Mouse (Mus musculus) hindbrain, embryonic 12.5 days (tissue): ENCODE data around the gene Pkd1l3. TPM values are rescaled to one million over a fixed set of nuclear protein-coding genes. Genes with fewer than 3 reads are reported as not detected.
A peak's percentile ranks its signal among the peaks of the same experiment; 100 is the strongest.

Experiments used
- ATAC-seq: fragments of 200-750 bp; cut with Nextera tagmentation; 2 replicates; pipeline ENCODE4 v1.8.0; 2017; ENCODE audit warnings: moderate TSS enrichment; ENCODE audit not compliant: low FRiP score
- H3K27ac ChIP-seq: fragments of 300-500 bp; sonication (generic); 2 replicates; pipeline ENCODE4 v1.5.1; 2016; ENCODE audit warnings: mild to moderate bottlenecking
- H3K27me3 ChIP-seq: fragments of 300-500 bp; sonication (generic); 2 replicates; pipeline ENCODE4 v1.6.1; 2016; ENCODE audit warnings: mild to moderate bottlenecking
- H3K36me3 ChIP-seq: fragments of 300-500 bp; sonication (generic); 2 replicates; pipeline ENCODE4 v1.6.1; 2016; ENCODE audit warnings: mild to moderate bottlenecking
- H3K4me1 ChIP-seq: fragments of 300-500 bp; sonication (generic); 2 replicates; pipeline ENCODE4 v1.6.1; 2016
- H3K4me2 ChIP-seq: fragments of 300-500 bp; sonication (generic); replicated peaks from 2 replicates; pipeline ENCODE4 v1.6.1; 2016; ENCODE audit warnings: mild to moderate bottlenecking
- H3K4me3 ChIP-seq: fragments of 300-500 bp; sonication (generic); 2 replicates; pipeline ENCODE4 v1.5.1; 2016; ENCODE audit warnings: mild to moderate bottlenecking
- H3K9ac ChIP-seq: fragments of 300-500 bp; sonication (generic); 2 replicates; pipeline ENCODE4 v1.6.1; 2016; ENCODE audit warnings: mild to moderate bottlenecking, moderate library complexity
- H3K9me3 ChIP-seq: fragments of 300-500 bp; sonication (generic); replicated peaks from 2 replicates; pipeline ENCODE4 v1.6.1; 2016; ENCODE audit warnings: mild to moderate bottlenecking
- WGBS: fragments of 180-500 bp; shearing (Covaris S2); methylation state at CpG from one replicate; pipeline ENCODE4 v1.1.7; 2016; 5-methylcytosine and 5-hydroxymethylcytosine counted together
- polyA plus RNA-seq: library from polyadenylated mRNA; unstranded; fragments of >200 nt; fragmentation: Nextera tagmentation; extraction: Ambion mirVana; gene quantifications from 2 replicates; pipeline ENCODE4 v1.2.1, GENCODE M21; 2016

Pkd1l3 gene
- polyA plus RNA-seq, 1 experiment from 2014 or later = 0.22 TPM

- no peak for ATAC-seq
- H3K36me3 ChIP-seq = peaks cover 9% of the 10 kb centered on the region
These were observed 72.9 kb downstream of the Pkd1l3 start for GRCm38 (mm10) chr8:109687248-109687647.

GRCm38 (mm10) chr8:109691769-109692168, 77.5 kb downstream of the Pkd1l3 start:
- no peak for ATAC-seq
- H3K27ac ChIP-seq = no peak overlapping the region
- peak overlapping the region; percentile 93 for H3K4me3 ChIP-seq
- peak overlapping the region; percentile 95 for H3K9ac ChIP-seq
- peak overlapping the region; percentile 61 for H3K4me2 ChIP-seq
- H3K36me3 ChIP-seq = no peaks in the 10 kb centered on the region
- peaks cover 25% of the 10 kb centered on the region for H3K4me1 ChIP-seq
- H3K9me3 ChIP-seq = no peaks in the 10 kb centered on the region
- H3K27me3 ChIP-seq = no peaks in the 10 kb centered on the region
- 66% methylated on average over 5 of the region's 5 CpGs for WGBS

More at GRCm38 (mm10) chr8:109687248-109687647, 72.9 kb downstream of the Pkd1l3 start:
- Histone ChIP-seq H3K4me2 (no peak overlapping the region), H3K4me1 (peaks cover 19% of the 10 kb centered on the region), H3K9ac (no peak overlapping the region), H3K4me3 (no peak overlapping the region), H3K9me3 (no peaks in the 10 kb centered on the region), H3K27me3 (no peaks in the 10 kb centered on the region), H3K27ac (no peak overlapping the region)
- 94% methylated on average over 5 of the region's 5 CpGs for WGBS

- ATAC-seq = peak; percentile 78
- Histone ChIP-seq H3K4me1 (peaks cover 25% of the 10 kb centered on the region), H3K4me3 (peak overlapping the region; percentile 93), H3K36me3 (no peaks in the 10 kb centered on the region), H3K9me3 (no peaks in the 10 kb centered on the region), H3K4me2 (peak overlapping the region; percentile 61), H3K9ac (peak overlapping the region; percentile 95), H3K27ac (peak overlapping the region; percentile 80), H3K27me3 (no peaks in the 10 kb centered on the region)
- under 1% methylated on average over 38 of the region's 38 CpGs for WGBS
These were observed 78.3 kb downstream of the Pkd1l3 start for GRCm38 (mm10) chr8:109692443-109693145.

GRCm38 (mm10) chr8:109693146-109693900, 79.0 kb downstream of the Pkd1l3 start, which contains the start of gene Ist1:
TSS of gene Ist1 (minus strand) at chr8:109693260.
- H3K27ac ChIP-seq = peak within 1 kb of the TSS; percentile 80
- peak within 1 kb of the TSS; percentile 93 for H3K4me3 ChIP-seq
- H3K4me1 ChIP-seq = peaks cover 25% of the 10 kb centered on the region
- no peaks in the 10 kb centered on the region for H3K36me3 ChIP-seq
- peak within 1 kb of the TSS; percentile 95 for H3K9ac ChIP-seq
- under 1% methylated on average over 57 of the region's 57 CpGs for WGBS
- H3K27me3 ChIP-seq = no peaks in the 10 kb centered on the region
- H3K9me3 ChIP-seq = no peaks in the 10 kb centered on the region
- peak within 1 kb of the TSS; percentile 67 for H3K4me2 ChIP-seq
- ATAC-seq = peak; percentile 99

- Histone ChIP-seq H3K4me2 (no peak overlapping the region), H3K4me1 (peaks cover 25% of the 10 kb centered on the region), H3K27ac (no peak overlapping the region), H3K9me3 (no peaks in the 10 kb centered on the region), H3K27me3 (no peaks in the 10 kb centered on the region), H3K36me3 (no peaks in the 10 kb centered on the region), H3K9ac (no peak overlapping the region), H3K4me3 (no peak overlapping the region)
- 68% methylated on average over 6 of the region's 6 CpGs for WGBS
- no peak for ATAC-seq
These were observed 79.8 kb downstream of the Pkd1l3 start for GRCm38 (mm10) chr8:109694154-109694553.

- Histone ChIP-seq H3K4me2 (no peak overlapping the region), H3K9ac (no peak overlapping the region), H3K36me3 (no peaks in the 10 kb centered on the region), H3K9me3 (no peaks in the 10 kb centered on the region), H3K4me1 (peaks cover 5% of the 10 kb centered on the region), H3K4me3 (no peak overlapping the region), H3K27ac (no peak overlapping the region), H3K27me3 (peaks cover 2% of the 10 kb centered on the region)
- WGBS = 80% methylated on average over 1 of the region's 1 CpGs
- no peak for ATAC-seq
These were observed 83.4 kb downstream of the Pkd1l3 start for GRCm38 (mm10) chr8:109697754-109698153.

GRCm38 (mm10) chr8:109698477-109698876, 84.2 kb downstream of the Pkd1l3 start:
- Histone ChIP-seq H3K4me3 (no peak overlapping the region), H3K27me3 (peaks cover 5% of the 10 kb centered on the region), H3K4me1 (peaks cover 5% of the 10 kb centered on the region), H3K36me3 (no peaks in the 10 kb centered on the region), H3K27ac (no peak overlapping the region), H3K9ac (no peak overlapping the region), H3K4me2 (no peak overlapping the region), H3K9me3 (no peaks in the 10 kb centered on the region)
- no peak for ATAC-seq
- 83% methylated on average over 3 of the region's 3 CpGs for WGBS

- WGBS = 13% methylated on average over 24 of the region's 24 CpGs
- Histone ChIP-seq H3K27me3 (peaks cover 5% of the 10 kb centered on the region), H3K4me3 (peak overlapping the region; percentile 97), H3K27ac (no peak overlapping the region), H3K36me3 (peaks cover 16% of the 10 kb centered on the region), H3K9ac (peak overlapping the region; percentile 55), H3K9me3 (no peaks in the 10 kb centered on the region), H3K4me2 (peak overlapping the region; percentile 86), H3K4me1 (peaks cover 33% of the 10 kb centered on the region)
- peak; percentile 33; the same call in 1 of the 2 replicates for ATAC-seq
These were observed 90.4 kb downstream of the Pkd1l3 start for GRCm38 (mm10) chr8:109704565-109705319.

GRCm38 (mm10) chr8:109705320-109706075, 91.2 kb downstream of the Pkd1l3 start, which contains the start of gene Zfp821:
TSS of gene Zfp821 (plus strand) at chr8:109705546.
- Histone ChIP-seq H3K27ac (peak within 1 kb of the TSS; percentile 97), H3K4me2 (peak within 1 kb of the TSS; percentile 86), H3K4me3 (peak within 1 kb of the TSS; percentile 97), H3K27me3 (peaks cover 5% of the 10 kb centered on the region), H3K9ac (peak within 1 kb of the TSS; percentile 100), H3K36me3 (peaks cover 23% of the 10 kb centered on the region), H3K9me3 (no peaks in the 10 kb centered on the region), H3K4me1 (peaks cover 33% of the 10 kb centered on the region)
- 1% methylated on average over 61 of the region's 100 CpGs for WGBS
- ATAC-seq = peak; percentile 91

- H3K9me3 ChIP-seq = no peaks in the 10 kb centered on the region
- H3K27me3 ChIP-seq = peaks cover 5% of the 10 kb centered on the region
- H3K4me1 ChIP-seq = peaks cover 33% of the 10 kb centered on the region
- peak; percentile 53 for ATAC-seq
- peak overlapping the region; percentile 100 for H3K9ac ChIP-seq
- peaks cover 31% of the 10 kb centered on the region for H3K36me3 ChIP-seq
- peak overlapping the region; percentile 97 for H3K27ac ChIP-seq
- H3K4me3 ChIP-seq = peak overlapping the region; percentile 97
- peak overlapping the region; percentile 86 for H3K4me2 ChIP-seq
- WGBS = 2% methylated on average over 25 of the region's 30 CpGs
These were observed 92.0 kb downstream of the Pkd1l3 start for GRCm38 (mm10) chr8:109706076-109706873.

- Histone ChIP-seq H3K27ac (no peak overlapping the region), H3K4me3 (peak overlapping the region; percentile 97), H3K9me3 (no peaks in the 10 kb centered on the region), H3K27me3 (peaks cover 5% of the 10 kb centered on the region), H3K4me2 (peak overlapping the region; percentile 86), H3K36me3 (peaks cover 37% of the 10 kb centered on the region), H3K9ac (peak overlapping the region; percentile 100), H3K4me1 (peaks cover 33% of the 10 kb centered on the region)
- ATAC-seq = no peak
- 51% methylated on average over 2 of the region's 2 CpGs for WGBS
These were observed 92.5 kb downstream of the Pkd1l3 start for GRCm38 (mm10) chr8:109706874-109707237.
